Mouse (Mus musculus) midbrain, embryonic 11.5 days (tissue): ENCODE measurements around the gene Bmi1. TPM values are rescaled to one million over a fixed set of nuclear protein-coding genes. Genes with fewer than 3 reads are reported as not detected.

ENCODE experiments used
- ATAC-seq: fragments of 200-750 bp; cut with Nextera tagmentation; 2 replicates; pipeline ENCODE4 v1.8.0; 2017; ENCODE audit warnings: moderate TSS enrichment, moderate library complexity; ENCODE audit not compliant: low FRiP score
- DNase-seq: peaks from one replicate; pipeline ENCODE4 v3.0.0; 2015; ENCODE audit warnings: low spot score; ENCODE audit errors: missing footprints
- H3K27ac ChIP-seq: fragments of 300-500 bp; sonication (generic); 2 replicates; pipeline ENCODE4 v1.5.1; 2014; ENCODE audit warnings: low read depth, low read length
- H3K27me3 ChIP-seq: fragments of 300-500 bp; sonication (generic); 2 replicates; pipeline ENCODE4 v1.6.1; 2014; ENCODE audit warnings: mild to moderate bottlenecking, low read length, moderate library complexity, mixed read lengths; ENCODE audit not compliant: control insufficient read depth, insufficient read depth
- H3K36me3 ChIP-seq: fragments of 300-500 bp; sonication (generic); 2 replicates; pipeline ENCODE4 v1.6.1; 2014; ENCODE audit warnings: mild to moderate bottlenecking, low read length, moderate library complexity, mixed read lengths; ENCODE audit not compliant: control insufficient read depth, insufficient read depth
- H3K4me1 ChIP-seq: fragments of 300-500 bp; sonication (generic); 2 replicates; pipeline ENCODE4 v1.6.1; 2014; ENCODE audit warnings: low read length; ENCODE audit not compliant: control insufficient read depth, insufficient read depth
- H3K4me2 ChIP-seq: fragments of 300-500 bp; sonication (generic); 2 replicates; pipeline ENCODE4 v1.6.1; 2014; ENCODE audit warnings: mild to moderate bottlenecking, moderate library complexity
- H3K4me3 ChIP-seq: fragments of 300-500 bp; sonication (generic); 2 replicates; pipeline ENCODE4 v1.5.1; 2014; ENCODE audit warnings: low read depth, low read length
- H3K9ac ChIP-seq: fragments of 300-500 bp; sonication (generic); 2 replicates; pipeline ENCODE4 v1.6.1; 2014; ENCODE audit warnings: low read length
- H3K9me3 ChIP-seq: fragments of 300-500 bp; sonication (generic); 2 replicates; pipeline ENCODE4 v1.6.1; 2016; ENCODE audit warnings: low read length; ENCODE audit not compliant: control insufficient read depth
- WGBS: fragments of 180-500 bp; shearing (Covaris S2); extraction: QIAGEN DNeasy Blood & Tissue Kit; methylation state at CpG from one replicate; pipeline ENCODE4 v1.1.7; 2014; 5-methylcytosine and 5-hydroxymethylcytosine counted together
- polyA plus RNA-seq: library from polyadenylated mRNA; unstranded; fragments of >200 nt; fragmentation: Nextera tagmentation; extraction: Ambion mirVana; gene quantifications from 2 replicates; pipeline ENCODE4 v1.2.1, GENCODE M21; 2014

Bmi1 gene
- polyA plus RNA-seq, 1 experiment from 2014 or later, result 42.8 TPM

- no peak for DNase-seq
- ATAC-seq, result no peak
- no peak overlapping the region for H3K27ac ChIP-seq
- H3K27me3 ChIP-seq, result peaks cover 75% of the 10 kb centered on the region
- no peaks in the 10 kb centered on the region for H3K36me3 ChIP-seq
- H3K4me2 ChIP-seq, result peak overlapping the region; percentile 77
- H3K9ac ChIP-seq, result peak overlapping the region; percentile 70; the same call in 1 of the 2 replicates
- peaks cover 16% of the 10 kb centered on the region for H3K4me1 ChIP-seq
- no peaks in the 10 kb centered on the region for H3K9me3 ChIP-seq
- H3K4me3 ChIP-seq, result peak overlapping the region; percentile 41; the same call in 1 of the 2 replicates
- 1% methylated on average over 9 of the region's 9 CpGs for WGBS
Observed at GRCm38 (mm10) chr2:18690756-18691155, 13.9 kb downstream of the Bmi1 start.

- no peak overlapping the region for H3K9ac ChIP-seq
- ATAC-seq, result no peak
- H3K4me3 ChIP-seq, result no peak overlapping the region
- H3K9me3 ChIP-seq, result no peaks in the 10 kb centered on the region
- peaks cover 16% of the 10 kb centered on the region for H3K4me1 ChIP-seq
- H3K4me2 ChIP-seq, result no peak overlapping the region
- H3K27me3 ChIP-seq, result peaks cover 73% of the 10 kb centered on the region
- DNase-seq, result peak; percentile 90
- no peak overlapping the region for H3K27ac ChIP-seq
- no peaks in the 10 kb centered on the region for H3K36me3 ChIP-seq
Observed at GRCm38 (mm10) chr2:18692031-18692430, 15.2 kb downstream of the Bmi1 start.

GRCm38 (mm10) chr2:18692548-18692947, 15.7 kb downstream of the Bmi1 start:
- Histone ChIP-seq H3K36me3 (no peaks in the 10 kb centered on the region), H3K9ac (no peak overlapping the region), H3K4me1 (peaks cover 16% of the 10 kb centered on the region), H3K4me3 (no peak overlapping the region), H3K4me2 (no peak overlapping the region), H3K9me3 (no peaks in the 10 kb centered on the region), H3K27ac (no peak overlapping the region), H3K27me3 (peaks cover 68% of the 10 kb centered on the region)
- 3% methylated on average over 1 of the region's 1 CpGs for WGBS
- ATAC-seq (no peak), DNase-seq (peak; percentile 89)

GRCm38 (mm10) chr2:18693491-18693870, 16.7 kb downstream of the Bmi1 start:
- H3K9me3 ChIP-seq, result no peaks in the 10 kb centered on the region
- peak overlapping the region; percentile 94 for H3K4me2 ChIP-seq
- ATAC-seq (no peak), DNase-seq (no peak)
- H3K27me3 ChIP-seq, result peaks cover 67% of the 10 kb centered on the region
- no peaks in the 10 kb centered on the region for H3K36me3 ChIP-seq
- H3K9ac ChIP-seq, result no peak overlapping the region
- WGBS, result under 1% methylated on average over 5 of the region's 5 CpGs
- H3K4me3 ChIP-seq, result peak overlapping the region; percentile 59
- peaks cover 17% of the 10 kb centered on the region for H3K4me1 ChIP-seq
- no peak overlapping the region for H3K27ac ChIP-seq

GRCm38 (mm10) chr2:18693871-18694610, 17.2 kb downstream of the Bmi1 start, which contains the start of gene Spag6:
Spag6 (plus strand) TSS chr2:18694032.
- ATAC-seq, result peak; percentile 75
- peak within 1 kb of the TSS; percentile 84 for H3K9ac ChIP-seq
- H3K4me1 ChIP-seq, result peaks cover 16% of the 10 kb centered on the region
- no peaks in the 10 kb centered on the region for H3K36me3 ChIP-seq
- peak within 1 kb of the TSS; percentile 75 for H3K27ac ChIP-seq
- peak; percentile 98 for DNase-seq
- WGBS, result under 1% methylated on average over 48 of the region's 61 CpGs
- no peaks in the 10 kb centered on the region for H3K9me3 ChIP-seq
- H3K27me3 ChIP-seq, result peaks cover 67% of the 10 kb centered on the region
- peak within 1 kb of the TSS; percentile 59 for H3K4me3 ChIP-seq
- peak within 1 kb of the TSS; percentile 94 for H3K4me2 ChIP-seq

GRCm38 (mm10) chr2:18694611-18694950, 17.8 kb downstream of the Bmi1 start:
- DNase-seq, result no peak
- WGBS, result under 1% methylated on average over 20 of the region's 20 CpGs
- no peaks in the 10 kb centered on the region for H3K9me3 ChIP-seq
- ATAC-seq, result peak; percentile 40
- H3K4me3 ChIP-seq, result peak overlapping the region; percentile 59
- H3K4me2 ChIP-seq, result peak overlapping the region; percentile 94
- H3K27ac ChIP-seq, result peak overlapping the region; percentile 75; the same call in 1 of the 2 replicates
- H3K9ac ChIP-seq, result peak overlapping the region; percentile 84
- peaks cover 66% of the 10 kb centered on the region for H3K27me3 ChIP-seq
- peaks cover 12% of the 10 kb centered on the region for H3K4me1 ChIP-seq
- H3K36me3 ChIP-seq, result no peaks in the 10 kb centered on the region

GRCm38 (mm10) chr2:18695163-18695562, 18.3 kb downstream of the Bmi1 start:
- Histone ChIP-seq H3K9ac (no peak overlapping the region), H3K4me2 (peak overlapping the region; percentile 94), H3K27me3 (peaks cover 66% of the 10 kb centered on the region), H3K36me3 (no peaks in the 10 kb centered on the region), H3K27ac (no peak overlapping the region), H3K4me3 (no peak overlapping the region; the same call in 1 of the 2 replicates), H3K4me1 (peaks cover 7% of the 10 kb centered on the region; the same call in 1 of the 2 replicates), H3K9me3 (no peaks in the 10 kb centered on the region)
- WGBS, result 2% methylated on average over 8 of the region's 8 CpGs
- ATAC-seq (no peak), DNase-seq (peak; percentile 92)

GRCm38 (mm10) chr2:18695629-18696150, 18.9 kb downstream of the Bmi1 start:
- 5% methylated on average over 7 of the region's 7 CpGs for WGBS
- DNase-seq (peak; percentile 93), ATAC-seq (no peak)

GRCm38 (mm10) chr2:18697591-18698244, 20.9 kb downstream of the Bmi1 start:
- Histone ChIP-seq H3K27me3 (peaks cover 65% of the 10 kb centered on the region), H3K4me3 (no peak overlapping the region), H3K9ac (no peak overlapping the region), H3K4me2 (no peak overlapping the region), H3K9me3 (no peaks in the 10 kb centered on the region), H3K27ac (no peak overlapping the region), H3K4me1 (peaks cover 3% of the 10 kb centered on the region; the same call in 1 of the 2 replicates), H3K36me3 (no peaks in the 10 kb centered on the region)
- DNase-seq, result peak; percentile 92
- WGBS, result 2% methylated on average over 4 of the region's 4 CpGs
- no peak for ATAC-seq

More at GRCm38 (mm10) chr2:18695629-18696150, 18.9 kb downstream of the Bmi1 start:
- no peaks in the 10 kb centered on the region for H3K9me3 ChIP-seq
- no peak overlapping the region for H3K4me2 ChIP-seq
- no peak overlapping the region for H3K4me3 ChIP-seq
- H3K27ac ChIP-seq, result no peak overlapping the region
- H3K36me3 ChIP-seq, result no peaks in the 10 kb centered on the region
- H3K9ac ChIP-seq, result no peak overlapping the region
- peaks cover 66% of the 10 kb centered on the region for H3K27me3 ChIP-seq
- H3K4me1 ChIP-seq, result peaks cover 3% of the 10 kb centered on the region; the same call in 1 of the 2 replicates
